Mouse (Mus musculus) macrophage (primary cell): Measurements from ENCODE around the gene Mesp2. TPM values are rescaled to one million over a fixed set of nuclear protein-coding genes. Genes with fewer than 3 reads are reported as not detected.

Experiments used
- H3K27ac ChIP-seq: fragments of 350-480 bp; formaldehyde crosslinking; 2 replicates; pipeline ENCODE4 v1.9.0; 2021
- H3K36me3 ChIP-seq: fragments of 350-480 bp; formaldehyde crosslinking; 2 replicates; pipeline ENCODE4 v1.9.0; 2021; ENCODE audit errors: inconsistent target
- H3K4me3 ChIP-seq: fragments of 350-480 bp; formaldehyde crosslinking; 2 replicates; pipeline ENCODE4 v1.9.0; 2021; ENCODE audit errors: inconsistent target
- H3K79me2 ChIP-seq: fragments of 350-480 bp; formaldehyde crosslinking; 2 replicates; pipeline ENCODE4 v1.9.0; 2021; ENCODE audit errors: inconsistent target
- WGBS: methylation state at CpG from one replicate; pipeline ENCODE4 v1.1.7; 2026; ENCODE audit warnings: inconsistent platforms; ENCODE audit not compliant: missing documents; 5-methylcytosine and 5-hydroxymethylcytosine counted together
- polyA plus RNA-seq: library from polyadenylated mRNA; stranded (reverse); fragments of 250-400 nt; gene quantifications from 3 replicates; pipeline ENCODE4 v1.2.4, GENCODE M21; 2018; ENCODE audit warnings: inconsistent platforms

The Mesp2 gene
- polyA plus RNA-seq, 1 experiment from 2014 or later, result not detected

DNA sequence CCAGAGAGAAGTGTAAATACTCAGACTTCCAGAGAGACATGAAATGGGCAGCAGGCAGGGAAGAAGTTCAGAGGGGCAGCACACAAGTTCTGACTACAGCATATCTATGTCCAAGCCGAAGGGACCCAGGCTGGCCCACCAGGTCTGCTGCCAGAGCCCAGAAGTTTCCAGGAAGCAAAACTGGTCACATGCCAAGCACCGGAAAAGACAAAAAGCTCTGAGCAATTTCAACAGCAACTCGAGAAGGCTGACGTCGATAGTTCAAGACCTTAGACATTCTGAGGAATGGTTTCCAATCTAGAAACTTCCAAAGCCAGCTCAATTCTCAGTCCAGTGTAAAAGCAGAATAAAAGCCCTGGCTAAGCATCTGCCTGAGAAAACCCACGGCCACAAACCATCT, 21.1 kb downstream of the Mesp2 start:
- Histone ChIP-seq H3K4me3 (no peak overlapping the region), H3K79me2 (peaks cover 53% of the 10 kb centered on the region; the same call in 1 of the 2 replicates), H3K27ac (no peak overlapping the region), H3K36me3 (peaks cover 73% of the 10 kb centered on the region)
- 74% methylated on average over 6 of the region's 6 CpGs for WGBS

DNA sequence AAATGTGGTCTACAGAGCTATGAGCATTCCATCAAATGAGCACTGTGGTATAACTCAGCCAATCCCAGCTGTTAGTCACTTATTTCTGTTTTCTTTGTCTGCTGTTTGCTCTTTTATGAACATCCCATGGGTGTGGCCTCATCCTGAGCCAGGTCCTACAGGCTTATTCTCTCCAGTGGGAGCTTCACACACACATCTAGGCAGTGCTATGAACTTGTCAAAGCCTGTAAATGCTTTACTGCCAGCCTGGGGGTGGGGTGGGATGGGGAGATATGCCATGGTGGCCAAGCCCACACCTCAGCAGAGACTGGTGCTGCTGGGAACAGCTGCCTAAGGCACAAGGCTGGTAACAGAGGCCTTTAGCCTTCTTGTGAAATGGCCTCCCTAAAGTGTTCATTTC, 22.5 kb downstream of the Mesp2 start:
- Histone ChIP-seq H3K79me2 (peaks cover 67% of the 10 kb centered on the region; the same call in 1 of the 2 replicates), H3K36me3 (peaks cover 73% of the 10 kb centered on the region), H3K4me3 (no peak overlapping the region), H3K27ac (no peak overlapping the region)

DNA sequence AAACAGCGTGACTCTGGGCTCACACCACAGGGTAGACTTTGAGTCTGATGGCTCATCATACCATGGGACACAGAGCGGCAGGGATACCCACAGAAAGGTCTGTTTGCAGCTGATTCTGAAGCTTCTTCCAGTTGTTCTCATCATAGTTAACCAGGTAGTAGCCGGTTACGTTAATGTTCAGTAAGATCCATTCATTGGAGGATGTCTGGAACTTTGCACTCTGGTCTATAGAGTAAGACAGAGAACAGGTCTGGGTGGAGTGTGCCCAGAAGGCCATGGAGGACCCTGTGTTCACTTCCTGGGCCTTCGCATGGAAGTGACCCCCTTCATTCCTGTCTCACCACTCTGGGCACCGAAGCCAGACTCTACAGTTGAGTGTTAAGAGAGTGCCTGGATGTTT, 24.7 kb downstream of the Mesp2 start:
- peaks cover 74% of the 10 kb centered on the region; the same call in 1 of the 2 replicates for H3K79me2 ChIP-seq
- H3K4me3 ChIP-seq, result no peak overlapping the region
- WGBS, result 93% methylated on average over 6 of the region's 6 CpGs
- no peak overlapping the region for H3K27ac ChIP-seq
- peaks cover 90% of the 10 kb centered on the region for H3K36me3 ChIP-seq

DNA sequence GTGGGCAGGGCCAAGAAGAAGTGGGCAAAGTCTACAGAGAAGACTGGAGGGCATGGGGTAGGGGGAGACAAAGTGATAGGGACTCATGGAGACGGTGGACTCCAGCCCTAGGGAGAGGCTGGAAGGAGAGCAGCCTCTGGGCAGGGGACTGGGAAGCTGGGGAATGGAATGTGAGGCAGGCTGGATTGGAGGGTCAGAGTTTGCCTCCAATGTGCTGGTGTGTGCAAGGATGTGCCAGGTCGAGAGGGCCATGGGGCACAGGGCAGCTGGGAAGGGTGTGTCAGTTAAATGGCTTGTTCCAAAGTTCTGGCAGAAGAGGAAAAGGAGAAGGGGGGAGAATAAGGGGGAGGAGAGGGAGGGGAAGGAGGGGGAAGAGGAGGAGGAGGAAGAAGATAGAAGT, 26.7 kb downstream of the Mesp2 start:
- H3K79me2 ChIP-seq, result peaks cover 74% of the 10 kb centered on the region
- H3K27ac ChIP-seq, result no peak overlapping the region
- 100% methylated on average over 2 of the region's 2 CpGs for WGBS
- peaks cover 96% of the 10 kb centered on the region for H3K36me3 ChIP-seq
- H3K4me3 ChIP-seq, result no peak overlapping the region

GRCm38 (mm10) chr7:79842163-79842562, 31.6 kb downstream of the Mesp2 start:
- H3K36me3 ChIP-seq, result peaks cover 71% of the 10 kb centered on the region
- no peak overlapping the region for H3K27ac ChIP-seq
- H3K4me3 ChIP-seq, result no peak overlapping the region
- WGBS, result 87% methylated on average over 7 of the region's 7 CpGs
- H3K79me2 ChIP-seq, result peaks cover 84% of the 10 kb centered on the region

DNA sequence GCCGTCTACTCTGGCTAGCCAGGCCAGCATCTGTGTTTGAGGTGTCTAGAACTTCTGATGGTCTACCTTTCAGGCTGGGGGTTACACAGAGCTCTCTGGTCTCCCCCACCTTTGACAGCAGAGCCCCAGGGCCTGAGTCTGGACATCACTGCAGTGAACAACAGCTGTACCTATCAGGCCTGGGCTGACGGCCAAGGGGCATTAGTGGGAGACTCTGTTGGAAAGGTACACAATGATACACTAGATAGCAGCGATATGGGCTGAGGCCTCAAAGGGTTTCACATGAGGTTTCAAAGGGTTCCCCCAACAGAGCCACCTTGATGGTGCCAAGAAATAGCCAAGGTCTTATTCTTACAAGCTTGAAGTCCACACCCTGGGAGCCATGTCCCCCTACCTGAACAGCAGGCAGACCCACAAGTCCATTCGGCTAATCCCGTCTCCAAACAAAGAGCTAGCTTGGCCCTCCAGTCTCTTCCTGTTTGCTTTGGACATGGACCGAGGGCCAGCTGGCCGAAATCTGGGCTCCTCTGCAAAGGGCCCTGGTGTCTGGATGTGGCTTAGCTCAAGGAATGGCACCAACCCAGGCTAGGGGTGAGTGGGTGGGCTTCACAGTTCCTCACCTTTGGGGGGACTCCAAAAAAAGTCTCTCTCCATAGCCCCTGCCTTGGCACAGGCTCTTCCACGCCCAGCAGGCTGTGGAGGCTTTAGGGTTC, 33.7 kb downstream of the Mesp2 start:
- Histone ChIP-seq H3K4me3 (peak overlapping the region; percentile 73; the same call in 1 of the 2 replicates), H3K79me2 (peaks cover 76% of the 10 kb centered on the region), H3K27ac (0 out of 2 replicates have a peak overlapping the region, but pooled peaks have one; percentile 80), H3K36me3 (peaks cover 51% of the 10 kb centered on the region)
- WGBS, result 96% methylated on average over 8 of the region's 8 CpGs

GRCm38 (mm10) chr7:79846342-79846741, 35.8 kb downstream of the Mesp2 start:
- 91% methylated on average over 2 of the region's 2 CpGs for WGBS
- Histone ChIP-seq H3K79me2 (peaks cover 66% of the 10 kb centered on the region), H3K36me3 (peaks cover 30% of the 10 kb centered on the region), H3K4me3 (peak overlapping the region; percentile 73), H3K27ac (peak overlapping the region; percentile 80)

DNA sequence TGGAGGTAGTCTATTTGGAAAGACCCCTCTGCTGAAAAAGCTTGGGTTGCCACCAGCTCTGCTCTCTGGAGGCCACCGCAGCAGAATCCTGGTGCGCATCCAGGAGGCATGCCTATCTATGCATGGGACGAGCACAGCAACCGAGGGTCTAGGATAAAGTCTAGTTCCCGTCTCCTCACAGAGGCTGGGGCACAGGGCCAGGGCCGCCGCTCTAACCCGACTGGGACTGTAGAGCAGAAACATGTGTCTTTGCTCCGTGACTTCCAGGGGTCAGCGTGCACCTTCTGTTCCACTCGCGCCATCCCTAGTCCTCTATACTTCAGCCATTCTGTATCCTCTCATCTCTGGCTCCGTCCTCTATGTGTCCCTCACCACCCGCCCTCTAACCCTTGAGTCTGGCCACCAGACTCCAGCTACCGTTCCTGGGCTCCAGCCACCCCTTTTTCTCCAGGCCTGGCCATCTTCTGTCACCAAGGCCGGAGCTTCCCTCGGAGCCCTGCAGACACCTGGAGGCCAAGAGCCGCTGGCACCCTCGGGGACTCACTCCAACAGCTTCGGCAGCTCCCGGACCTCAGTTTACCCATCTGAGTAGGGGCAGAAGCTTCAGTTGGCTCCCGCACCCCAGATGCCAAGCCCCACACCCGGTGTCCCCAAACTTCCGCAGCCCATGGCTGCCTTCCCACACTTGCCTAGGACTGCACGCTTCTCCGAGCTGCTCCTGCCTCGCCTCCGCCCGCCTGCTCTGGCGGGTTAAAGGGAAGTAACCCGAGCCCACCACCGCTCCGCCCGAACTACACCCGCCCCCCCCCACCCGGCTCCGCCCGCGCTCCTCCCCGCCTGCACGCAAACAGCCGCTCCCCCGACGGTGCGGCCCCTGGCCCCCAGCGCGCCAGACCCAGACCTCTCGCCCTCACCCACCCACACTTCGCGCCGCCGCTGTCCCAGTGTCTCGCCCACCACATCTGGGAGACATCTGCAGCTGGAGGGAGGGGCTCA, 37.2 kb downstream of the Mesp2 start:
- Histone ChIP-seq H3K4me3 (peak overlapping the region; percentile 73), H3K79me2 (peaks cover 52% of the 10 kb centered on the region), H3K27ac (peak overlapping the region; percentile 80), H3K36me3 (peaks cover 17% of the 10 kb centered on the region; the same call in 1 of the 2 replicates)
- 24% methylated on average over 48 of the region's 53 CpGs for WGBS

DNA sequence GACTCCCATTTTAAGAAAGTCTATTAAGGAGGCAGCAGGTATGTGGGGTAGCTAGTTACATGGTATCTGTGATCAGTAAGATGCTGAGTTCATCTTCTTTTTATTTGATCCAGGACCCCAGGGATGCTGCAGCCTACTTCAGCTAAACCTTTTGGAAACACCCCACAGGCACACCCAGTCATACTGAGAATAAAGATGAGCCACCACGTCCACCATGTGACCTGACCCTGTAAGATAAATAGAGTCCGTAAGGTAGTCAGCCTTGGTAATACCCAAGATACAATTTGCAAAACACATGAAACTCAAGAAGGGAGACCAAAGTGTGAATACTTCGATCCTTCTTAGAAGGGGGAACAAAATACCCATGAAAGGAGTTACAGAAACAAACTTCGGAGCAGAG, 45.8 kb downstream of the Mesp2 start:
- no peak overlapping the region for H3K4me3 ChIP-seq
- H3K79me2 ChIP-seq, result no peaks in the 10 kb centered on the region
- 98% methylated on average over 3 of the region's 4 CpGs for WGBS
- no peak overlapping the region for H3K27ac ChIP-seq
- no peaks in the 10 kb centered on the region for H3K36me3 ChIP-seq

DNA sequence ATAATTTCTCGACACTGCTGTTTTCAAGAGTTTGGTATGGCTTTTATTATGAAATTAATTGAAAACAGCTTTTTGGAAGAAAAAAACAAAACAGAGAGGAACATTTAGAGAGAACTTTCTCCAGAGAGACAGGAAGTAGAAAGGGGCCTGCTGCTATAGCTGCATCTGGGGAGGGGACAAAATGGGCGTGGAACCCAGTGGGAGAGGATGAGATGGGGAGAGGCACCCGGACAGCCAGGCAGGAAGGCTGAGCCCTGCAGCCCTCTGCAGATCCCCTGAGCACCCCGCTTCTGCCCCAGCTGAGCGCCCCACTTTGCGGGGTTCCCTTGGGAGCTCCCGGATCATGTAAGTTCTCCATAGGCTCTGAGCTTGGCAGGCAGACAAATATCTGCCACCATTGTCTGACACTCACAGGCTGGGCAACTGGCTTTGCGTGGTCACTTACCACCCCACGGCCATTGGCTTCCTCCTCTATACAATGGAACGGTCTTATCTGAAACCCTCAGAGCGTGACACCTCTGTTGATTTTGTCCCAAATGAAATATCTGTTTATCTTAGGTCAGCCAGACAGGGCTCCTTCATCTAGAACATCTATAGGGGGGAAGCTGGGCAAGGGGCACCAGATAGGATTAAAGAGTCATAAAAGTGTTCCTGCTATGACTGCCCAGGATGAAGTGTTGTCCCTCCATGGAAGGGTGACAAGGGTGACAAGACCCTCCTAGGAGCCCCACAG, 47.8 kb downstream of the Mesp2 start:
- 39% methylated on average over 11 of the region's 11 CpGs for WGBS
- peak overlapping the region; percentile 100 for H3K27ac ChIP-seq
- peak overlapping the region; percentile 34 for H3K4me3 ChIP-seq

DNA sequence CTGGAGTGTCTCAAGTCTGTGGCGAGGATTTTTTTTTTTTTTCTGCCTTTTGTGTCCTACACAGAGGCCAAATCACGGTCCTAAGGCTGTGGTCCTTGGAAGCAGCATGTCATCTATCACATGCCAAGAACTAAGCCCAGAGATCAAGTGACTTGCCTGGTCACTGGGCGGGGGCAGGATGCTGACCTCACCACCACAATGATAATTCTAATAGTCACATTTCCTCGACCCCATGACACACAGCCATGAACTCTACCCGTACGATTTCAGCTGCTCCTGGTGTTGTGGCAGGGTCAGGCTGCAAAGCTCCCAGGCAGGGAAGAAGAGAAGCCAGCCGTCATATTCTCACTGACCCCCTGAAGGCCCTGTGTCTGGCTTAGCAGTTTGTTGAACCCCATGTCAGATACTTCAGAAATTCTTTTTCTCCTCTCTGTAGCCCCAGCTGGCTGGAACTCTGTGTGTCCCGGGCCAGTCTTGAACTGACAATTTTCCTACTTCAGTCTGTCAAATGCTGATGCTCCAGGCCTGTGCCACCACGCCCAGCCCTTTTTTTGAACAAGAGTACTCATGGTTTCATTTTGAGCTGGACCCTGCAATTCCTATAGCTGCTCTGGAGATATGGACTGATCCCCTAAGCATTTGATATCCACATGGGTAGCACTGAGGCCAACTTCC, 48.6 kb downstream of the Mesp2 start:
- Histone ChIP-seq H3K36me3 (no peaks in the 10 kb centered on the region), H3K79me2 (no peaks in the 10 kb centered on the region), H3K4me3 (peak overlapping the region; percentile 34), H3K27ac (peak overlapping the region; percentile 100)
- WGBS, result 34% methylated on average over 9 of the region's 9 CpGs

More for the DNA sequence above, 47.8 kb downstream of the Mesp2 start:
- no peaks in the 10 kb centered on the region for H3K79me2 ChIP-seq
- no peaks in the 10 kb centered on the region for H3K36me3 ChIP-seq

DNA sequence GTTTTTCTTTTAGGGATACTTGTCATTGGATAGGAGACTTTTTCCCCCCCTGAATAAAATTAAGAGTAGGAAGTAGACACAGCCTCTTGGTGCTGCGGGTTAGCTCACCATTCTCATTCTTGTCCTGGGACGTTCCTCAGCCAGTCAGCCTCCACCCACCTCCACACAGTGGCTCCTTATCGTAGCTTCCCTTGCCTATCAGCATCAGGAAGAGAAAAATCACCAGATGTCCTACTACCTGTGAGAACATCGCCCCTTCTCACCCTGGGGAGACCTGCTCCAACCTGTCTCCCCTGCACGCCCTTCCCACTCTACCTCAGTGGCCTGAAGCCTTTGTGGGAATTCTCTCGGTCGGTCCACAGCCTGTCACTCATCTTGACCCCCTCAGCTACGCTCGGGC, 50.3 kb downstream of the Mesp2 start, which contains the start of gene Anpep:
Anpep (minus strand) TSS at position 249 of the 400 bp plus-strand sequence.
- no peak within 1 kb of the TSS for H3K4me3 ChIP-seq
- H3K79me2 ChIP-seq, result no peaks in the 10 kb centered on the region
- H3K36me3 ChIP-seq, result no peaks in the 10 kb centered on the region
- 90% methylated on average over 9 of the region's 9 CpGs for WGBS
- H3K27ac ChIP-seq, result peak within 1 kb of the TSS; percentile 100

DNA sequence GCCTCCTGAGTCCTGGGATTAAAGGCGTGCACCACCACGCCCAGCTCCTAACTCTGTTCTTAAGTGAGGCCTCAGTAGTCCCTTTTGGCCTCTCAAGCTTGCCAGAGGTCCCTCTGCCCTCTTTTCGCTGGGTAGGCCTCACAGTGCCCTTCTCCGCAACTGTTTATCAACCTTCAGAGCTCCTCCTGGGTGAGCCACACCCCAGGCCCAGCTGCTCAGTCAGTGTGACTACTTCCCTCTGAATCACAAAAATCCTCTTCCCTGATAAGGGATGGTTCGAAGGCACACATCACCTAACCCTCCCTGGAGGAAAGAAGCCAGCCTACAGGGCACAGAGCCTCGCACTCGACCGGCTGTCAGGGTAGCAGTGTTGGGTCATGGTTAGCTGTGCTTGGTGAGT, 51.3 kb downstream of the Mesp2 start:
- Histone ChIP-seq H3K4me3 (no peak overlapping the region), H3K36me3 (no peaks in the 10 kb centered on the region), H3K27ac (no peak overlapping the region), H3K79me2 (no peaks in the 10 kb centered on the region)
- 92% methylated on average over 8 of the region's 8 CpGs for WGBS
